Mouse (Mus musculus) E14TG2a.4 (cell line): ENCODE results near the gene Olfr1412.

ENCODE experiments used
- H3K27me3 ChIP-seq: 2 replicates; pipeline ENCODE4 v1.6.1; 2014; ENCODE audit warnings: low read length, control low read depth; ENCODE audit not compliant: insufficient read depth
- H3K36me3 ChIP-seq: 2 replicates; pipeline ENCODE4 v1.6.1; 2014; ENCODE audit warnings: low read length, control low read depth; ENCODE audit not compliant: insufficient read depth
- H3K4me1 ChIP-seq: replicated peaks from 2 replicates; pipeline ENCODE4 v1.6.1; 2014; ENCODE audit warnings: low read depth, low read length, control low read depth
- H3K4me3 ChIP-seq: replicated peaks from 2 replicates; pipeline ENCODE4 v1.5.1; 2014; ENCODE audit warnings: mild to moderate bottlenecking, low read length
- H3K9me3 ChIP-seq: 2 replicates; pipeline ENCODE4 v1.6.1; 2014; ENCODE audit warnings: low read length, control low read depth
- CTCF ChIP-seq: conservative IDR thresholded peaks from 2 replicates; pipeline ENCODE4 v1.5.1; 2014; ENCODE audit warnings: low read length
- NANOG ChIP-seq: IDR thresholded peaks from 2 replicates; pipeline ENCODE4 v1.6.1; 2014; ENCODE audit warnings: borderline replicate concordance, low read length, mixed read lengths
- POU5F1 ChIP-seq: IDR thresholded peaks from 2 replicates; pipeline ENCODE4 v1.6.1; 2014; ENCODE audit warnings: low read length, borderline replicate concordance

Gene Olfr1412

DNA sequence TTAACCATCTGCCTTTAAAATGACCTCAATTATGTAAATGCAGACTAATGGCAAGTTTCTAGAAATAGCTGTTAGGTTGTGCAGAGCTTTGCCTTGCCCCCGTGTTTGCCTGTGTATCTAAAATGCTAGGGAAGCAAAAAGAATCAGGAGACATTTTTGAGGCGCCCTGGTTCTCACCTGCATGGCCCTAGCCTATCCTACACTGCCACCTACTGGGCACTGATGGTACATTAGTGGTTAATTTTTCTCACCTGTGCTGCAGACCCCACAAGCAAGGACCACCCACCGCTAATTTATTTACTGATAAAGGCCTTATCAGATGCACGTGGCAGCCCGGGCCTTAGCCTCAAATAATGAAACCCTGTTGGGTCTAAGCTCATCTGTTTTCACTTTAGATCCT, 25.4 kb downstream of the Olfr1412 start:
- Histone ChIP-seq H3K27me3 (peaks cover 17% of the 10 kb centered on the region; the same call in 1 of the 2 replicates), H3K4me3 (no peak overlapping the region), H3K36me3 (no peaks in the 10 kb centered on the region), H3K4me1 (no peaks in the 10 kb centered on the region), H3K9me3 (no peaks in the 10 kb centered on the region)
- peak; percentile 71 for TF ChIP-seq CTCF
- TF ChIP-seq POU5F1 = no peak

DNA sequence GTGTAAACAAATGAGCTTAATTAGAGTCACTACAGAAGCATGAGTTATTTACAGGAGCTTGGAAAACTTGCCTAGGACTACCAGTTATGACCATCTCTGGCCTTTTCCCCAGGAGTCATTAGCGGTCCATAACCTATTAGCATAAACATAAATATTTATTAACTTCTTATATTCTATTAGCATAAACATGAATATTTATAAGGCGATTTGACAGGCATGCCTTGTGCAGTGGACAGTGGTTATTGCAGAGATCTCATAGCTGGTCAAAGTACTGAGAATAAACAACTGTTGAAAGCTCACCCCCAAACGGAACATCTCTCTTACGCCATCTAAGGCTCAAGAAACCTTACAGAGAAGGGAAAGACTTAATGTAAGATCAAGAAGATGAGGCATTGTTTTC, 27.6 kb downstream of the Olfr1412 start:
- no peak for TF ChIP-seq POU5F1
- no peak for TF ChIP-seq NANOG
- TF ChIP-seq CTCF = no peak
- Histone ChIP-seq H3K9me3 (no peaks in the 10 kb centered on the region), H3K27me3 (peaks cover 21% of the 10 kb centered on the region; the same call in 1 of the 2 replicates), H3K4me1 (no peaks in the 10 kb centered on the region), H3K4me3 (no peak overlapping the region), H3K36me3 (no peaks in the 10 kb centered on the region)

DNA sequence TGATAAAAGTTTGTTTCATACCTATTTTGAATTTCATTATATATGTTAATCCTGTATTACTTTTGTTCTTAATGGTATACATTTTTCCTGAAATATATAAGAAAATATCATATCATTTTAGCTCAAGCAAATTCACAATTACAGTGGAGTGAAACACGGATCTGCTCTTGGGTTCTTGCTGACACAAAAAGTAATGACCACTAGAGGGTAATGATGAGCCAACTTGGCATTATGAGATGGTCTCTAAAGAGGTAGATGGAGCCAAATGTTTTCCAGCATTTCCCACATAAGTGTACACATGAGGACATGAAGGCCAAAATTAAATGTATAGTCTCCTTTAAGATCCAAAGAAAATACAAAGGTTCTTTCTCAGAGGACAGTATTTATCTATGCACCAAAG, 28.9 kb downstream of the Olfr1412 start:
- H3K27me3 ChIP-seq = peaks cover 26% of the 10 kb centered on the region
- H3K36me3 ChIP-seq = no peaks in the 10 kb centered on the region
- H3K4me3 ChIP-seq = no peak overlapping the region
- H3K9me3 ChIP-seq = no peaks in the 10 kb centered on the region
- no peaks in the 10 kb centered on the region for H3K4me1 ChIP-seq
- TF ChIP-seq CTCF (peak; percentile 35; the same call in 1 of the 2 replicates), POU5F1 (no peak), NANOG (no peak)

DNA sequence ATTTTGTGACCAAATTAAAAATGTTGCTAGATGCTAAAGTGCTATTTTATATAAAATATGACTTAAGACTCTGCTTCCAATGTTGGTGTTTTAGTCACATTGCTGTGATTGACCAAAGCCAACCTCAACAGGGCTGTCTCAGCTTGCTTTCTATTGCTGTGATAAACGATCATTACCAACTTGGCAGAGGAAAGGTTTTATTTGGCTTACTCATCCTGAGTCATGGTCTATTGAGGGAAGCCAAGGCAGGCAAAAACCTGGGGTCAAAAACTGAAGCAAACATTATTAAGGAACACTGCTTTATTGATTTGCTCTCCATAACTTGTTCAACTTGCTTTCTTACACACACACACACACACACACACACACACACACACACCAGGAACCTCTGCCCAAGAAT, 30.5 kb downstream of the Olfr1412 start:
- Histone ChIP-seq H3K9me3 (no peaks in the 10 kb centered on the region), H3K27me3 (peaks cover 23% of the 10 kb centered on the region), H3K4me1 (no peaks in the 10 kb centered on the region), H3K4me3 (no peak overlapping the region), H3K36me3 (no peaks in the 10 kb centered on the region)
- no peak for TF ChIP-seq CTCF
- no peak for TF ChIP-seq POU5F1
- no peak for TF ChIP-seq NANOG

DNA sequence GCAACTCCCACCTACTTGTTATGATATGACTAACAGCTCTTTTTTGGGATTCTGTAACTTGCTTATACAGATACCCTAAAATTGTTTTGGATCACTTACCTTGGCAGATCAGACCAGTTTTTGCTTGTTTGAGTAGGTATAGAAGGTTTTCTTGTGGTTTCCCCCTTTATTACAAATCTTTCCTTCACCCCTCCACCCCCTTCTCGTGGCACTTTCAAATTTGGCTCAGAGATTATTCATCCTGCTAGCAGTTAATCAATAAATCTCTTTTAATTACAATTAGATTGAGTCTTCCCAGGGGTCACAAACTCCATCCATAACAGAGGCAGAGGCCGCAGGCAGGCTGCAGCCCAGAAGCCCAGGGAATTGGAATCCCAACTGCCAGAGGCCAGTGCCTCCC, 31.9 kb downstream of the Olfr1412 start, which contains the start of gene Olfr12:
Gene Olfr12, plus strand, starts transcription at position 301 of the 400 bp plus-strand sequence.
- no peak for TF ChIP-seq POU5F1
- no peak for TF ChIP-seq NANOG
- no peak for TF ChIP-seq CTCF
- H3K9me3 ChIP-seq = no peaks in the 10 kb centered on the region
- peaks cover 16% of the 10 kb centered on the region for H3K27me3 ChIP-seq
- H3K4me3 ChIP-seq = no peak within 1 kb of the TSS
- H3K36me3 ChIP-seq = no peaks in the 10 kb centered on the region
- H3K4me1 ChIP-seq = no peaks in the 10 kb centered on the region

DNA sequence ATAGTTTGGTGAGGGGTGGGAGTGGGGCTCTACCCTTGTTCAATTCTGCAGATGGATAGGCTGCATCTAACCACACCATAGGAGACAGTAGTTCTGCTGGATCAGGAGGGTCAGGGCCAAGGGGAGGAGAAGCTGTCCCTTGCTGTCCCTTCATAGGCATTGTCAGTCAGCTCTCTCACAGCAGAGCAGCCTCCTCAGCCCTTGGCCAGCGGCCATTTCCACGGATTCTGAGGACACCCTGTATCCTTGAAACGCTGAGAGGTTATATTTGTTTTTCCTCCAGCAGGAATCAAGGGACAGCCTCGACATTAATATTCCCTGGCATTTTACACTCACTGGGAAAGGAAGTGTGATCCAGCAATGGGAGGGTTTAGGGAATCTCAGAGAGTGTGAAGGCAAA, 32.8 kb downstream of the Olfr1412 start:
- peaks cover 16% of the 10 kb centered on the region for H3K27me3 ChIP-seq
- no peaks in the 10 kb centered on the region for H3K36me3 ChIP-seq
- TF ChIP-seq POU5F1 (no peak), NANOG (no peak), CTCF (no peak)
- H3K4me3 ChIP-seq = no peak overlapping the region
- H3K4me1 ChIP-seq = no peaks in the 10 kb centered on the region
- H3K9me3 ChIP-seq = no peaks in the 10 kb centered on the region

DNA sequence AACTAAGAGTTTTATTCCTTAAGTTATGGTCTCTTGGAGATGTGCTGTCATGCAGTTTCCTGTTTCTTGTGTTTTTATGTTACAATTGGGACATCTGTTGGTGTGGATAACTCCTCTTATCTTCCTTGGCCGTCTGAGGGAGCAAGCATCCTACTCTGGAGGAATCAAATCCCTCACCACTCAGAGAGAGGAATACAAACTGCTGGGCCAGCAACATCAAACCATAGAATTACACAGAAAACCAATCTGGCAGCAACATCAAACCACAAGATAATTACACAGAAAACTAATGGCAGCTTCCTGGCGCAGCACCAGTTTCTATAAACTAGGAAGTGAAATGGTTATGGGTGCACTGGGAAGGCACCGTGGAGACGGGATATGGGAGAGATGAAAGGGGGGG, 42.6 kb downstream of the Olfr1412 start:
- no peaks in the 10 kb centered on the region for H3K36me3 ChIP-seq
- no peaks in the 10 kb centered on the region for H3K27me3 ChIP-seq
- no peaks in the 10 kb centered on the region for H3K9me3 ChIP-seq
- no peak overlapping the region for H3K4me3 ChIP-seq
- TF ChIP-seq NANOG = no peak
- no peak for TF ChIP-seq CTCF
- no peak for TF ChIP-seq POU5F1
- H3K4me1 ChIP-seq = no peaks in the 10 kb centered on the region

DNA sequence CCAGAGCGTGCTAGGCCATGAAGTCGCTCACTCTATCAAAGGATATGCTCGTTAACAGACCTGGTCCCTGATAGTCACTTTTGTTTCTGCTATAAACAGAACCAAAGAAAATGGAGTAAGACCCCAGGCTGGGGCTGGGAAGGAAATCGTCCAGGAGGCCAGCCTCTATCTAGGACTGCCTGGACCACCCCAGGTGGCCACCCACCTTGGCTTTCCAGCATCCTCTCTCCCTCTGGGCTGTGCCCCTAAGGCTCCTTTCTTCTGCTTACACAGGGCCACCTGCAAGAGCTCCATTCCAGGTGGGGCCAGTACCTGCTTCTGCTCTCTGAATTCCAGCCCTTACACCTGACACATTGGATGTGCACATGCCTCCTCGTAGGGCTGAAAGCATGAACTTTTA, 46.6 kb downstream of the Olfr1412 start:
- Histone ChIP-seq H3K27me3 (no peaks in the 10 kb centered on the region), H3K4me1 (peaks cover 5% of the 10 kb centered on the region; the same call in 1 of the 2 replicates), H3K9me3 (no peaks in the 10 kb centered on the region), H3K4me3 (no peak overlapping the region), H3K36me3 (peaks cover 16% of the 10 kb centered on the region)
- no peak for TF ChIP-seq POU5F1
- no peak for TF ChIP-seq NANOG
- no peak for TF ChIP-seq CTCF

DNA sequence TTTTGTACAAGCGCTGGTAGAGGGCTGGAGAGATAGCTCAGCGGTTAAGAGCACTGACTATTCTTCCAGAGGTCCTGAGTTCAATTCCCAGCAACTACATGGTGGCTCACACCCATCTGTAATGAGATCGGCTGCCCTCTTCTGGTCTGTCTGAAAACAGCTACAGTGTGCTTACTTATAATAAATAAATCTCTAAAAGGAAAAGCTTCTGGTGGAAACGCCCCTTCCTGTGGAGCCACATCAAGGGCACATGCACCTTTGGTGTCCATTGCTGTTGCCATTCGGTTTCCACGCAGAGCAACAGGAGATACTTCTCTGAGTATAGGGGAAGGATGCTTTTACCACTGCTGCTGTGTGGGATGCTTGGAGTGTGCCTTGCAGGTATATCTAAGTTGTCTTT, 47.4 kb downstream of the Olfr1412 start:
- TF ChIP-seq CTCF (no peak), NANOG (no peak), POU5F1 (no peak)
- H3K9me3 ChIP-seq = no peaks in the 10 kb centered on the region
- peaks cover 5% of the 10 kb centered on the region; the same call in 1 of the 2 replicates for H3K4me1 ChIP-seq
- peaks cover 23% of the 10 kb centered on the region for H3K36me3 ChIP-seq
- no peak overlapping the region for H3K4me3 ChIP-seq
- H3K27me3 ChIP-seq = no peaks in the 10 kb centered on the region
